Mouse (Mus musculus) megakaryocyte, embryonic 14.5 days (primary cell): ENCODE data around the gene Mrps35.

Experiments
- FLI1 ChIP-seq: IDR thresholded peaks from 2 replicates; pipeline ENCODE4 v1.6.1; 2012; ENCODE audit warnings: low read length, inconsistent platforms, mixed read lengths
- GATA1 ChIP-seq: IDR thresholded peaks from 3 replicates; pipeline ENCODE4 v1.6.1; 2012; ENCODE audit warnings: mixed read lengths, low read length, inconsistent platforms, borderline replicate concordance

GRCm38 (mm10) chr6:147090191-147090590 lies 47.6 kb downstream of the Mrps35 start:
- TF ChIP-seq GATA1 (no peak), FLI1 (no peak)
